Mouse (Mus musculus) testis, adult 2 months (tissue): ENCODE results near the gene Atp5b.

Experiments
- CTCF ChIP-seq: fragments of 200-500 bp; IDR thresholded peaks from 2 replicates; pipeline ENCODE4 v1.5.1; 2012; ENCODE audit warnings: low read depth, mild to moderate bottlenecking, inconsistent platforms, low read length, moderate library complexity; ENCODE audit not compliant: control insufficient read depth, insufficient read depth, insufficient replicate concordance
- POLR2A ChIP-seq: fragments of 200-500 bp; IDR thresholded peaks from 2 replicates; pipeline ENCODE4 v1.6.1; 2012; ENCODE audit warnings: low read depth, mild to moderate bottlenecking, inconsistent platforms, low read length, moderate library complexity; ENCODE audit not compliant: control insufficient read depth

- no peak for TF ChIP-seq CTCF
- no peak for TF ChIP-seq POLR2A
These were observed 27.2 kb downstream of the Atp5b start for GRCm38 (mm10) chr10:128110103-128110761.
